Mouse (Mus musculus) megakaryocyte, embryonic 14.5 days (primary cell): Measurements from ENCODE around the gene Fam229b.

Experiments used
- FLI1 ChIP-seq: IDR thresholded peaks from 2 replicates; pipeline ENCODE4 v1.6.1; 2012; ENCODE audit warnings: low read length, inconsistent platforms, mixed read lengths
- GATA1 ChIP-seq: IDR thresholded peaks from 3 replicates; pipeline ENCODE4 v1.6.1; 2012; ENCODE audit warnings: mixed read lengths, low read length, inconsistent platforms, borderline replicate concordance

- TF ChIP-seq GATA1: no peak
- no peak for TF ChIP-seq FLI1
These were observed 5.0 kb upstream of the Fam229b start for GRCm38 (mm10) chr10:39138761-39139160.
